Mouse (Mus musculus) liver, embryonic 14.5 days (tissue): ENCODE results near the gene Mrpl51.

Experiments
- CTCF ChIP-seq: IDR thresholded peaks from 2 replicates; pipeline ENCODE4 v1.5.1; 2016; ENCODE audit warnings: antibody characterized with exemption, low read depth, control low read depth
- EP300 ChIP-seq: IDR thresholded peaks from 2 replicates; pipeline ENCODE4 v1.6.1; 2016; ENCODE audit warnings: antibody characterized with exemption, low read depth

- TF ChIP-seq EP300 (no peak), CTCF (no peak)
Observed at GRCm38 (mm10) chr6:125197166-125197565, 5.6 kb downstream of the Mrpl51 start.
